Mouse (Mus musculus): ENCODE results near the gene Cpd.

DNA sequence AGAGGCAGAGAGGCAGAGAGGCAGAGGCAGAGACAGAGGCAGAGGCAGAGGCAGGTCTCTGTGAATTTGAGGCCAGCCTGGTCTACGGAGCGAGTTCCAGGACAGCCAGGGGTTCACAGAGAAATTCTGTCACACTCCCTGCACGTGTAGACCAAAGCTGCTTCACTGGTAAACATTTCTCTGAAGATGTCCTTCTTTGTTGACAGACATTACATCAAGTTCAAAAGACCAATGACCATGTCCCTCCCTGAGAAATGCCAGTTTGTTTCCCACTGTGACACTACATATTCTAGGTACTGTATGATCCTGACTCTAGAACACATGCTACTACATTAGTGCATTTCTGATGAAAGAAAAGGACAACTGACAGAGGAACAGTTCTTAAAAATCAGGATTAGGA, 116.2 kb downstream of the Cpd start:
- TF ChIP-seq TAL1 (IDR thresholded peaks at IDR 0.05; ENCODE audit: low read length), result no peak
- TF ChIP-seq GATA1 (IDR thresholded peaks at IDR 0.05; ENCODE audit: low read length), result no peak
